Mouse (Mus musculus) CH12.LX (cell line): ENCODE measurements around the gene Clstn1. TPM values are rescaled to one million over a fixed set of nuclear protein-coding genes. Genes with fewer than 3 reads are reported as not detected.

Experiments used
- DNase-seq: peaks from one replicate; pipeline ENCODE4 v3.0.0-alpha.2; 2013; ENCODE audit errors: extremely low read depth
- H3K27ac ChIP-seq: 2 replicates; pipeline ENCODE4 v1.5.1; 2012; ENCODE audit warnings: low read depth, mild to moderate bottlenecking, control low read depth, moderate library complexity; ENCODE audit not compliant: insufficient read depth
- H3K27me3 ChIP-seq: replicated peaks from 2 replicates; pipeline ENCODE3; 2012; ENCODE audit warnings: inconsistent platforms
- H3K36me3 ChIP-seq, 2 experiments: replicated peaks in 1 of 2; 2 replicates each; pipeline versions ENCODE3 to v1.6.1; 2012; ENCODE audit warnings: inconsistent platforms in 1 of 2, low read length in 1 of 2, mild to moderate bottlenecking in 1 of 2, mixed read lengths in 1 of 2, moderate library complexity in 1 of 2; ENCODE audit not compliant: control insufficient read depth in 1 of 2, insufficient read depth in 1 of 2
- H3K4me1 ChIP-seq, 2 experiments: 2 replicates each; pipeline ENCODE4 v1.6.1; 2012; ENCODE audit warnings: inconsistent platforms in 1 of 2, moderate library complexity in 1 of 2; ENCODE audit not compliant: insufficient read depth in 2 of 2, control insufficient read depth in 1 of 2
- H3K4me2 ChIP-seq: 2 replicates; pipeline ENCODE4 v1.6.1; 2012; ENCODE audit warnings: low read depth, mild to moderate bottlenecking, control low read depth; ENCODE audit not compliant: poor library complexity, insufficient read depth, severe bottlenecking
- H3K4me3 ChIP-seq, 3 experiments: fragments of 150-350 bp in 1 of 3; sonication (generic) in 1 of 3; replicated peaks in 1 of 3; 2 replicates each; pipeline versions ENCODE3 to v1.5.1; 2011 to 2012; ENCODE audit warnings: low read depth in 2 of 3, low read length in 2 of 3, mild to moderate bottlenecking in 2 of 3, moderate library complexity in 2 of 3, control low read depth in 1 of 3, improper control_type of control experiment in 1 of 3, inconsistent platforms in 1 of 3, mixed read lengths in 1 of 3; ENCODE audit not compliant: poor library complexity in 1 of 3
- H3K79me2 ChIP-seq: replicated peaks from 2 replicates; pipeline ENCODE4 v1.6.1; 2012; ENCODE audit warnings: mild to moderate bottlenecking, moderate library complexity; ENCODE audit not compliant: control insufficient read depth, poor library complexity, insufficient read depth, severe bottlenecking; ENCODE audit errors: extremely low read depth
- H3K9ac ChIP-seq: 2 replicates; pipeline ENCODE4 v1.6.1; 2012; ENCODE audit warnings: low read depth, mild to moderate bottlenecking, control low read depth, moderate library complexity; ENCODE audit not compliant: insufficient read depth
- H3K9me3 ChIP-seq: replicated peaks from 2 replicates; pipeline ENCODE3; 2012; ENCODE audit warnings: low read length, inconsistent platforms, mixed read lengths
- BHLHE40 ChIP-seq: IDR thresholded peaks from 2 replicates; pipeline ENCODE4 v1.6.1; 2011; ENCODE audit warnings: mild to moderate bottlenecking, low read depth, low read length, improper control_type of control experiment
- CHD1 ChIP-seq: IDR thresholded peaks from 2 replicates; pipeline ENCODE4 v1.6.1; 2012; ENCODE audit warnings: low read depth, low read length, improper control_type of control experiment, inconsistent platforms
- CHD2 ChIP-seq: IDR thresholded peaks from 2 replicates; pipeline ENCODE4 v1.6.1; 2011; ENCODE audit warnings: low read length, improper control_type of control experiment
- ELF1 ChIP-seq: IDR thresholded peaks from 2 replicates; pipeline ENCODE4 v1.6.1; 2014; ENCODE audit warnings: low read depth, mild to moderate bottlenecking, inconsistent platforms, low read length, improper control_type of control experiment
- GABPA ChIP-seq: IDR thresholded peaks from 2 replicates; pipeline ENCODE4 v1.6.1; 2012; ENCODE audit warnings: low read depth, low read length, improper control_type of control experiment, inconsistent platforms; ENCODE audit not compliant: insufficient replicate concordance
- HCFC1 ChIP-seq: IDR thresholded peaks from 2 replicates; pipeline ENCODE4 v1.6.1; 2012; ENCODE audit warnings: low read depth, mild to moderate bottlenecking, inconsistent platforms, low read length, improper control_type of control experiment
- JUN ChIP-seq: IDR thresholded peaks from 2 replicates; pipeline ENCODE4 v1.6.1; 2011; ENCODE audit warnings: low read depth, mild to moderate bottlenecking, low read length, improper control_type of control experiment, moderate library complexity; ENCODE audit not compliant: insufficient read depth
- JUND ChIP-seq: conservative IDR thresholded peaks from 2 replicates; pipeline ENCODE4 v1.6.1; 2011; ENCODE audit warnings: low read depth, low read length, improper control_type of control experiment
- MAX ChIP-seq: IDR thresholded peaks from 2 replicates; pipeline ENCODE4 v1.6.1; 2011; ENCODE audit warnings: low read length, improper control_type of control experiment
- MAZ ChIP-seq: IDR thresholded peaks from 2 replicates; pipeline ENCODE4 v1.6.1; 2012; ENCODE audit warnings: low read depth, mild to moderate bottlenecking, inconsistent platforms, low read length, improper control_type of control experiment, moderate library complexity
- NRF1 ChIP-seq: IDR thresholded peaks from 2 replicates; pipeline ENCODE4 v1.6.1; 2014; ENCODE audit warnings: low read depth, mild to moderate bottlenecking, inconsistent platforms, low read length, improper control_type of control experiment, moderate library complexity
- PAX5 ChIP-seq: IDR thresholded peaks from 2 replicates; pipeline ENCODE4 v1.6.1; 2012; ENCODE audit warnings: low read length, inconsistent platforms, mixed read lengths
- POLR2A ChIP-seq: IDR thresholded peaks from 2 replicates; pipeline ENCODE4 v1.6.1; 2011; ENCODE audit warnings: low read depth, mild to moderate bottlenecking, improper control_type of control experiment, low read length
- POLR2AphosphoS2 ChIP-seq: IDR thresholded peaks from 2 replicates; pipeline ENCODE4 v1.6.1; 2011; ENCODE audit warnings: low read depth, low read length, improper control_type of control experiment
- SIN3A ChIP-seq: IDR thresholded peaks from 2 replicates; pipeline ENCODE4 v1.6.1; 2012; ENCODE audit warnings: low read length, improper control_type of control experiment, inconsistent platforms
- TCF12 ChIP-seq: IDR thresholded peaks from 2 replicates; pipeline ENCODE4 v1.6.1; 2014; ENCODE audit warnings: low read depth, mild to moderate bottlenecking, inconsistent platforms, low read length, improper control_type of control experiment
- UBTF ChIP-seq: IDR thresholded peaks from 2 replicates; pipeline ENCODE4 v1.6.1; 2012; ENCODE audit warnings: low read depth, mild to moderate bottlenecking, inconsistent platforms, low read length, improper control_type of control experiment, moderate library complexity
- USF1 ChIP-seq: IDR thresholded peaks from 2 replicates; pipeline ENCODE4 v1.6.1; 2014; ENCODE audit warnings: low read depth, mild to moderate bottlenecking, inconsistent platforms, low read length, improper control_type of control experiment
- ZC3H11A ChIP-seq: IDR thresholded peaks from 2 replicates; pipeline ENCODE4 v1.6.1; 2012; ENCODE audit warnings: low read depth, mild to moderate bottlenecking, inconsistent platforms, low read length, improper control_type of control experiment
- ZMIZ1 ChIP-seq: IDR thresholded peaks from 2 replicates; pipeline ENCODE4 v1.6.1; 2012; ENCODE audit warnings: low read depth, mild to moderate bottlenecking, inconsistent platforms, low read length, improper control_type of control experiment
- ZNF384 ChIP-seq: IDR thresholded peaks from 2 replicates; pipeline ENCODE4 v1.6.1; 2012; ENCODE audit warnings: low read depth, low read length, improper control_type of control experiment, inconsistent platforms
- dilution Hi-C: fragments of 300-500 bp; cut with MboI; formaldehyde crosslinking; loops from 2 replicates; pipeline ENCODE4 v1.14.3; 2020; ENCODE audit warnings: low sequenced_read_pairs; ENCODE audit not compliant: extremely low pct_unique_long_range_greater_than_20kb, extremely low pct_ligation_motif_present
- in situ Hi-C: fragments of 300-500 bp; cut with MboI; formaldehyde crosslinking; loops from 3 replicates; pipeline ENCODE4 v1.14.3; 2019; ENCODE audit warnings: low sequenced_read_pairs, low pct_ligation_motif_present, low pct_unique_long_range_greater_than_20kb, mixed read lengths
- polyA plus RNA-seq: library from polyadenylated mRNA; unstranded; fragments of >175 nt; gene quantifications from 2 replicates; pipeline ENCODE4 v1.2.1, GENCODE M21; 2012; ENCODE audit warnings: low read depth; ENCODE audit not compliant: insufficient read length
- total RNA-seq, 2 experiments: library from RNA; depleted of rRNA; stranded (reverse); fragments of 300-350 nt in 1 of 2; fragments of >200 nt in 1 of 2; gene quantifications; 2 replicates each; pipeline ENCODE4 v1.2.3; 2012 to 2014

Gene Clstn1
- total and polyA plus RNA-seq, 3 experiments = 26.4 to 53.1 (median 35.2) TPM

GRCm38 (mm10) chr4:149553834-149554233 lies 32.4 kb upstream of the Clstn1 start:
- dilution Hi-C loops (no loop called here), in situ Hi-C loops (no loop called here)
- Histone ChIP-seq H3K4me1 (peaks cover under 1 to 20% of the 10 kb centered on the region in 2 experiments; a peak in 2 of 4 replicates), H3K9ac (no peak overlapping the region), H3K4me3 (no peak overlapping the region), H3K36me3 (no peaks in the 10 kb centered on the region), H3K27me3 (no peaks in the 10 kb centered on the region), H3K9me3 (no peaks in the 10 kb centered on the region), H3K79me2 (no peaks in the 10 kb centered on the region), H3K4me2 (no peak overlapping the region), H3K27ac (no peak overlapping the region)
- TF ChIP-seq POLR2AphosphoS2 = no peak
- TF ChIP-seq UBTF = no peak
- no peak for TF ChIP-seq TCF12
- no peak for TF ChIP-seq ZC3H11A
- TF ChIP-seq ZMIZ1 = no peak
- no peak for TF ChIP-seq USF1
- no peak for TF ChIP-seq ZNF384
- no peak for TF ChIP-seq CHD1
- TF ChIP-seq BHLHE40 = no peak
- no peak for TF ChIP-seq PAX5
- TF ChIP-seq SIN3A = no peak
- TF ChIP-seq CHD2 = no peak
- no peak for TF ChIP-seq POLR2A
- no peak for TF ChIP-seq NRF1
- no peak for TF ChIP-seq GABPA
- TF ChIP-seq MAZ = no peak
- TF ChIP-seq JUN = no peak
- DNase-seq = no peak

- TF ChIP-seq ZMIZ1 = no peak
- no peak for TF ChIP-seq HCFC1
- TF ChIP-seq ELF1 = no peak
- no peak for TF ChIP-seq NRF1
- no peak for TF ChIP-seq MAZ
- TF ChIP-seq CHD2 = no peak
- no peak for TF ChIP-seq MAX
- TF ChIP-seq CHD1 = no peak
- TF ChIP-seq JUND = no peak
- no peak for TF ChIP-seq TCF12
- Histone ChIP-seq H3K4me2 (no peak overlapping the region), H3K27me3 (no peaks in the 10 kb centered on the region), H3K36me3 (no peaks in the 10 kb centered on the region), H3K27ac (no peak overlapping the region), H3K79me2 (no peaks in the 10 kb centered on the region), H3K4me3 (no peak overlapping the region), H3K4me1 (peaks cover 0 to 12% of the 10 kb centered on the region in 2 experiments; a peak in 1 of 4 replicates), H3K9me3 (no peaks in the 10 kb centered on the region), H3K9ac (no peak overlapping the region)
- no peak for DNase-seq
- dilution Hi-C loops = no loop called here
- in situ Hi-C loops = no loop called here
Observed at GRCm38 (mm10) chr4:149556111-149556510, 30.2 kb upstream of the Clstn1 start.
